Mouse (Mus musculus) liver, embryonic 11.5 days (tissue): ENCODE data around the gene Kri1. TPM values are rescaled to one million over a fixed set of nuclear protein-coding genes. Genes with fewer than 3 reads are reported as not detected.
A peak's percentile ranks its signal among the peaks of the same experiment; 100 is the strongest.

ENCODE experiments used
- ATAC-seq: fragments of 200-750 bp; cut with Nextera tagmentation; replicated peaks from 2 replicates; pipeline ENCODE4 v1.8.0; 2017; ENCODE audit warnings: moderate number of reproducible peaks, mild to moderate bottlenecking, moderate TSS enrichment, moderate library complexity; ENCODE audit not compliant: low FRiP score
- DNase-seq: peaks from one replicate; pipeline ENCODE4 v3.0.0-alpha.2; 2017; ENCODE audit warnings: low spot score
- H3K27ac ChIP-seq: fragments of 300-500 bp; sonication (generic); 2 replicates; pipeline ENCODE4 v1.5.1; 2014; ENCODE audit warnings: mild to moderate bottlenecking, low read depth, low read length, control low read depth
- H3K27me3 ChIP-seq: fragments of 300-500 bp; sonication (generic); replicated peaks from 2 replicates; pipeline ENCODE4 v1.6.1; 2014; ENCODE audit warnings: low read length, mixed read lengths; ENCODE audit not compliant: control insufficient read depth, insufficient read depth
- H3K36me3 ChIP-seq: fragments of 300-500 bp; sonication (generic); 2 replicates; pipeline ENCODE4 v1.6.1; 2014; ENCODE audit warnings: mild to moderate bottlenecking, low read length, moderate library complexity, mixed read lengths; ENCODE audit not compliant: control insufficient read depth, insufficient read depth
- H3K4me1 ChIP-seq: fragments of 300-500 bp; sonication (generic); replicated peaks from 2 replicates; pipeline ENCODE4 v1.6.1; 2014; ENCODE audit warnings: low read length, mixed read lengths; ENCODE audit not compliant: control insufficient read depth, insufficient read depth
- H3K4me2 ChIP-seq: fragments of 300-500 bp; sonication (generic); 2 replicates; pipeline ENCODE4 v1.6.1; 2014; ENCODE audit warnings: mild to moderate bottlenecking, control low read depth, moderate library complexity
- H3K4me3 ChIP-seq: fragments of 300-500 bp; sonication (generic); 2 replicates; pipeline ENCODE4 v1.5.1; 2014; ENCODE audit warnings: low read depth, low read length, control low read depth
- H3K9ac ChIP-seq: fragments of 300-500 bp; sonication (generic); 2 replicates; pipeline ENCODE4 v1.6.1; 2014; ENCODE audit warnings: low read depth, low read length, control low read depth
- H3K9me3 ChIP-seq: fragments of 300-500 bp; sonication (generic); 2 replicates; pipeline ENCODE4 v1.6.1; 2016; ENCODE audit warnings: low read length, inconsistent platforms, mixed read lengths; ENCODE audit not compliant: control insufficient read depth
- WGBS: fragments of 180-500 bp; shearing (Covaris S2); extraction: QIAGEN DNeasy Blood & Tissue Kit; methylation state at CpG from one replicate; pipeline ENCODE4 v1.1.7; 2014; 5-methylcytosine and 5-hydroxymethylcytosine counted together
- polyA plus RNA-seq: library from polyadenylated mRNA; unstranded; fragments of >200 nt; fragmentation: Nextera tagmentation; extraction: Ambion mirVana; gene quantifications from 2 replicates; pipeline ENCODE4 v1.2.1, GENCODE M21; 2014

Kri1 gene
- polyA plus RNA-seq, 1 experiment from 2014 or later: 24.2 TPM

- Histone ChIP-seq H3K9me3 (no peaks in the 10 kb centered on the region), H3K27ac (peak overlapping the region; percentile 98), H3K4me2 (peak overlapping the region; percentile 96), H3K4me1 (peaks cover 17% of the 10 kb centered on the region), H3K4me3 (peak overlapping the region; percentile 97), H3K27me3 (peaks cover 11% of the 10 kb centered on the region), H3K36me3 (peaks cover 28% of the 10 kb centered on the region), H3K9ac (peak overlapping the region; percentile 100)
- no peak; the same call in 1 of the 2 replicates for ATAC-seq
- DNase-seq: no peak
- WGBS: 1% methylated on average over 30 of the region's 31 CpGs
Measured at GRCm38 (mm10) chr9:21238004-21238732, 49.6 kb downstream of the Kri1 start.

GRCm38 (mm10) chr9:21237368-21238003 lies 50.3 kb downstream of the Kri1 start:
- Histone ChIP-seq H3K36me3 (peaks cover 33% of the 10 kb centered on the region), H3K4me2 (peak overlapping the region; percentile 96), H3K4me1 (peaks cover 17% of the 10 kb centered on the region), H3K4me3 (peak overlapping the region; percentile 97), H3K9me3 (no peaks in the 10 kb centered on the region), H3K27ac (peak overlapping the region; percentile 98), H3K27me3 (peaks cover 5% of the 10 kb centered on the region; the same call in 1 of the 2 replicates), H3K9ac (peak overlapping the region; percentile 100)
- DNase-seq (no peak), ATAC-seq (0 out of 2 replicates have a peak, but pooled peaks have one; percentile 18)
- WGBS: 20% methylated on average over 19 of the region's 19 CpGs

- Histone ChIP-seq H3K9me3 (no peaks in the 10 kb centered on the region), H3K27me3 (peaks cover under 1% of the 10 kb centered on the region; the same call in 1 of the 2 replicates), H3K27ac (peak overlapping the region; percentile 98; the same call in 1 of the 2 replicates), H3K4me3 (peak overlapping the region; percentile 97), H3K9ac (peak overlapping the region; percentile 100), H3K4me1 (peaks cover 17% of the 10 kb centered on the region), H3K36me3 (peaks cover 33% of the 10 kb centered on the region), H3K4me2 (peak overlapping the region; percentile 96)
- ATAC-seq: no peak
- DNase-seq: no peak
- WGBS: 79% methylated on average over 25 of the region's 25 CpGs
Measured at GRCm38 (mm10) chr9:21236991-21237367, 50.8 kb downstream of the Kri1 start.

- ATAC-seq (no peak), DNase-seq (no peak)
- H3K9ac ChIP-seq: no peak overlapping the region; the same call in 1 of the 2 replicates
- H3K9me3 ChIP-seq: no peaks in the 10 kb centered on the region
- no peak overlapping the region for H3K27ac ChIP-seq
- peaks cover 35% of the 10 kb centered on the region for H3K36me3 ChIP-seq
- H3K4me2 ChIP-seq: peak overlapping the region; percentile 11; the same call in 1 of the 2 replicates
- peaks cover 17% of the 10 kb centered on the region for H3K4me1 ChIP-seq
- H3K4me3 ChIP-seq: no peak overlapping the region
- H3K27me3 ChIP-seq: no peaks in the 10 kb centered on the region
- WGBS: 87% methylated on average over 4 of the region's 4 CpGs
Measured at GRCm38 (mm10) chr9:21235341-21235740, 52.4 kb downstream of the Kri1 start.

GRCm38 (mm10) chr9:21233805-21234204 lies 54.0 kb downstream of the Kri1 start:
- Histone ChIP-seq H3K4me3 (no peak overlapping the region), H3K27ac (no peak overlapping the region), H3K36me3 (peaks cover 49% of the 10 kb centered on the region), H3K27me3 (no peaks in the 10 kb centered on the region), H3K4me1 (peaks cover 17% of the 10 kb centered on the region), H3K9me3 (no peaks in the 10 kb centered on the region), H3K4me2 (no peak overlapping the region), H3K9ac (no peak overlapping the region)
- no peak for DNase-seq
- no peak for ATAC-seq
- 86% methylated on average over 28 of the region's 28 CpGs for WGBS

- WGBS: 89% methylated on average over 29 of the region's 29 CpGs
- H3K36me3 ChIP-seq: peaks cover 49% of the 10 kb centered on the region
Measured at GRCm38 (mm10) chr9:21233366-21233765, 54.4 kb downstream of the Kri1 start.

GRCm38 (mm10) chr9:21232867-21233266 lies 54.9 kb downstream of the Kri1 start:
- H3K36me3 ChIP-seq: peaks cover 49% of the 10 kb centered on the region
- H3K4me1 ChIP-seq: peaks cover 19% of the 10 kb centered on the region
- DNase-seq: no peak
- no peak overlapping the region for H3K9ac ChIP-seq
- H3K9me3 ChIP-seq: no peaks in the 10 kb centered on the region
- no peak overlapping the region for H3K4me3 ChIP-seq
- ATAC-seq: no peak
- WGBS: 86% methylated on average over 5 of the region's 5 CpGs
- no peaks in the 10 kb centered on the region for H3K27me3 ChIP-seq
- no peak overlapping the region for H3K27ac ChIP-seq
- no peak overlapping the region for H3K4me2 ChIP-seq

More at GRCm38 (mm10) chr9:21233366-21233765, 54.4 kb downstream of the Kri1 start:
- ATAC-seq (no peak), DNase-seq (no peak)
- H3K27ac ChIP-seq: no peak overlapping the region
- no peak overlapping the region for H3K4me3 ChIP-seq
- H3K9ac ChIP-seq: no peak overlapping the region
- H3K4me2 ChIP-seq: no peak overlapping the region
- H3K27me3 ChIP-seq: no peaks in the 10 kb centered on the region
- H3K4me1 ChIP-seq: peaks cover 17% of the 10 kb centered on the region
- no peaks in the 10 kb centered on the region for H3K9me3 ChIP-seq

GRCm38 (mm10) chr9:21231551-21231950 lies 56.2 kb downstream of the Kri1 start:
- DNase-seq: no peak
- no peak for ATAC-seq
- Histone ChIP-seq H3K4me3 (no peak overlapping the region), H3K9me3 (no peaks in the 10 kb centered on the region), H3K4me2 (no peak overlapping the region), H3K27me3 (no peaks in the 10 kb centered on the region), H3K36me3 (peaks cover 45% of the 10 kb centered on the region), H3K27ac (no peak overlapping the region), H3K4me1 (peaks cover 13% of the 10 kb centered on the region), H3K9ac (no peak overlapping the region)
- 61% methylated on average over 23 of the region's 23 CpGs for WGBS
